Mouse (Mus musculus): ENCODE results near the gene Ank3.
A peak's percentile ranks its signal among the peaks of the same experiment; 100 is the strongest.

The Ank3 gene

GRCm38 (mm10) chr10:69858897-69859605 is 460.5 kb downstream of the Ank3 start:
- DNase-seq: peak; percentile 54 to 60

DNA sequence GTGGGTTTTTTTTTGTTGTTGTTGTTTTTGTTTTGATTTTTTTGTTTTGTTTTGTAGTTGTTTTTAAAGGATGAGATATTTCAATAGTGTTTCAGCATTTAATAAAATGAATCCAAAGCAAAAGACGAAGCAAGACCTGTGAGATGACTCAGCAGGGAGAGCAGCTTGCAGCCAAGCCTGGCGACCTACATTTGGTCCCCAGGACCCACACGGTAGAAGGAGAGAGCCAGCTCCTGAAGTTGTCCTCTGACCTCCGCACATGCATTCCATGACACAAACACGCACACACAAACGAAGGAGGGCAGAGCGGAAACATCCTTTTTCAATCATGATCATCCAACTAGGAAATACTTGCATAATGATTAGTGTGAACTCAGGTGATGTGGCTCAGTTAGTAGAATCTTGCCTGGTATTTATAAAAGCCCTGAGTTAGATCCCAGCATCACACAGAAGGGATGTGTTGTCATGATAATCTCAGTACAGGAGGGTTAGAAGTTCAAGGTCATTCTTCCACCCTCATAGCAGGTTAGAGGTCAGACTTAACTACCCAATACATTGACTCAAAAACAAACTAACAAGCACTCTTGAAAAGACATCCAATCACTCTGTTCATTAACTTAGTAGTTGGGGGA is 461.4 kb downstream of the Ank3 start:
- DNase-seq: peak; percentile 74 to 78

DNA sequence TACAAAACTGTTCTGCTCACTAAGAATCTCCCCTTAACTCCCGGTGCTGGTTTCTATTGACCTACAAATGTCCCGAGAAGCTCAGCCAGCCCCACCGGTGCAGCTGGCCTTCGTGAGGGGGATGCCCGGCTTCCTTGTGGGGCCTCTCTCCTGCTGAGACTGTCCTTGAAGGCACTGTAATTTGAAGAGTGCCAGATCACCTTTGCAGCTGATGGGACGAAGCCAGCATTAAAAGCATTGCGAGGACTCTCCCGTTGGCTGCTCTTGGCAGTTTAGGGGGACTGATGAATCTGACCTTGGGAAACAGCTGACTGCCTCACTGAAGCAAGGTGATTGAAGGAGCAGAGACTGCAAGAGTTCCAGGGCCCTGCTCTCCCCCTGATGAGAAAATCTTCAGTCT is 464.3 kb downstream of the Ank3 start:
- no peak for DNase-seq

GRCm38 (mm10) chr10:69870348-69870747 is 471.8 kb downstream of the Ank3 start:
- DNase-seq: peak; percentile 85 to 92

GRCm38 (mm10) chr10:69870947-69871346 is 472.4 kb downstream of the Ank3 start:
- DNase-seq: peak; percentile 70 to 73

DNA sequence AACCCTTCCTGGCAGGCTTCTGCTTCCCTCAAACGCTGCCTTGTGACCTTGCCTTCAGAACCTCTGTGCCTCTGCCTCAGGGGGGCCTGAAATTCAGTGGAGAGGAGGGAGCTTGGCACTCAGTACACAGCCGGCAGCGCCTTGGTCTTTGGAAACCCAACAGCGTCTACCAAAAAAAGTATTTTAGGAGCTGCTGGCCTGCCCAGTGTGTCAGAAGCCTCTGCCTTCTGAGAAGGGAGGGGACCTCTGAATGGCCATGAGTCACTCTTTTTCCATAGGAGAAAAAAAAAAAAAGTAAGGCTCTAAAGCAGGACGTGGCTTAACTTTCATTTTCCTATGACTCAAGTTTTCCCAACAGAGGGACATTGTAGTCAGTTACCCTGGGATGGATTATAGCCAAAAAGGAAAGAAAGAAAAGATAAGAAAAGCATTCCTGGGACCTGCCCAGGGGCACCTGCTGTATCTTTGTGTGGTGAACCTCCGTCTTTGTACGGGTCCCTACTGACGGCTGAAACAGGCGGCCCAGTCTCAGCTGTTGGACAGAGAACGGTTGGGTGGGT is 473.7 kb downstream of the Ank3 start:
- peak in 1 of 2 experiments; percentile 50 for DNase-seq

DNA sequence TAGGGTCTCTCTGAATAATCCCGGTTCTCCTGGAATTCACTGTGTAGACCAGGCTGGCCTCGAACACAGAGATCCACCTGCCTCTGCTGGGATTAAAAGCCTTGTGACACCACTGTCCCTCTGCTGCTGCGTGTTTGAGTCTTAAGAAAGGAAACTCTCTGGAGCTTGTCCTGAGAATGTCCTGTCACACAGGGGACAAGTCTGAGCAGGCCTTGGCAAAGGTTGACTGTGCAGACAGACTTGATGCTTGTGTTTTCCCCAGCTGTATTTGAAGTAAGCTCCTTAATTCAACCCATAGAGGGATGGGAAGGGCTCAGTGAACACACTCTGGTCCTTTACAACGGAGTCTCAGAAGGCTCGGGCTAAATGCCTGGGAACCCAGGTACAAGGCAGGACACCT is 474.3 kb downstream of the Ank3 start:
- no peak for DNase-seq

DNA sequence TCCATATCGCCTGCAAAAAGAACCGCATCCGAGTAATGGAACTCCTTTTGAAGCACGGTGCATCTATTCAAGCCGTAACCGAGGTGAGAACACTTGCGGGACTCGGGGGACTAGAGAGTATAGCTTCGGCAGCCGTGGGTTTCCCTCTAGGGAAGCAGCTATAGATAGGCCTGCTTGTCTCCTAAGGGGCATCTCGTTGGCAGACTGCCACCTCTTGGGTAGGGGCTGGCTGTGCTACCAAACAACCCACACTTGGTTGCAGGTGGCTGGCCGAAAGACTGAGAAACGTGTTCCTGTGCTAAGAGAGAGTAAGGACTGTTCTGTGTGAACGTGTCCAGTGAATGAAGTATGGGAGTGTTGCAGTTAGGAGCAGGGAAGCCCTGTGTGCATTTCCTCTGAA is 476.2 kb downstream of the Ank3 start:
- peak in 1 of 2 experiments; percentile 41 for DNase-seq

- DNase-seq: no peak
Measured at GRCm38 (mm10) chr10:69883935-69884680, 485.5 kb downstream of the Ank3 start.

DNA sequence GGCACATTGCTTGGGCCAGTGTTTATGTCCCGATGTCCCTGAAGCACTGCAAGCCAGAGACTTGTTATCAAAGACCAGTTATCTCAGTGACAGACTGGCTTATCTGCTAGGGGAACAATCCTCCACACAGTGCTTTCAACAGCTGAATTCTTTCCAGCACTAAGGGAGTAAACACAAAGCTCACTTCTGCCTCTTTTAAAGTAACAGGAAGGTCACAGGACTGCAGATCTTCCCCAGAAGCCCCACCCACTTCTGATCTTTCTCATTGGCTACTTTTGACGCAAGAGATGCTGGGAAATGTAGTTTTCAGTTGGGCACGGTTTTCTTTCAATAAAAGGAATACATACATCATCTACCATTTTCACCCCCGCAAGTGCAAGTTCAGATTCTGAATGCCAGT is 489.8 kb downstream of the Ank3 start:
- DNase-seq: no peak

DNA sequence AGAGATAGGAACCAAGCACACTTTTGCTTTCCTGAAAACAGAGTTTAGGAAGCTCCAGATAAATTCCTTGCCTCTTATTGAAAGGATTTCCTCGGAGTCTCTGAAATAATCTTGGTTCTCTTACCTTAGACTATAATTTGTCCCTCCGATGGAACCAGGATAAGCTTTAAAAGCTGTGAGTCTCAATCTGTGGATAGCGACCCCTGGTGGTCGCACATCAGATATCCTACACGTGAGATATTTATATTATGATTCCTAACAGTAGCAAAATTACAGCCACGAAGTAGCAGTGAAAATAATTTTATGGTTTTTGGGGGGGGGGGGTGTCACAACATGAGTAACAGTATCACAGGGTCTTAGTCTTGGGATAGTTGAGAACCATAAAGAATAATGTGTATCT is 491.2 kb downstream of the Ank3 start:
- DNase-seq: peak in 1 of 2 experiments; percentile 73

GRCm38 (mm10) chr10:69890389-69890985 is 491.9 kb downstream of the Ank3 start:
- DNase-seq: no peak

DNA sequence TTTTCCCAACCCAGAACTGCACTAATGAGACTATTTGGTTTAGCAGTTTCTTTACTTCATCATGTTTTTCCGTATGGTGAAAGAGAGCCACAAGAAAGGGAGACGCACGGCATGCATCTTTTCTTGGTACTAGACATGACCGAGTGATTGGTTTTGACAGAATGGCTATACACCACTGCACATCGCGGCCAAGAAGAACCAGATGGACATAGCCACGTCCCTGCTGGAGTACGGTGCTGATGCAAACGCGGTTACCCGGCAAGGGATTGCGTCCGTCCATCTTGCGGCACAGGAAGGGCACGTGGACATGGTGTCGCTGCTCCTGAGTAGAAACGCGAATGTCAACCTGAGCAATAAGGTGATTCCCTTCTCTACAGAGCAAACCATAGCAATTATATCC is 493.6 kb downstream of the Ank3 start:
- DNase-seq: peak; percentile 42 to 61

GRCm38 (mm10) chr10:69895606-69896005 is 497.0 kb downstream of the Ank3 start:
- no peak for DNase-seq

DNA sequence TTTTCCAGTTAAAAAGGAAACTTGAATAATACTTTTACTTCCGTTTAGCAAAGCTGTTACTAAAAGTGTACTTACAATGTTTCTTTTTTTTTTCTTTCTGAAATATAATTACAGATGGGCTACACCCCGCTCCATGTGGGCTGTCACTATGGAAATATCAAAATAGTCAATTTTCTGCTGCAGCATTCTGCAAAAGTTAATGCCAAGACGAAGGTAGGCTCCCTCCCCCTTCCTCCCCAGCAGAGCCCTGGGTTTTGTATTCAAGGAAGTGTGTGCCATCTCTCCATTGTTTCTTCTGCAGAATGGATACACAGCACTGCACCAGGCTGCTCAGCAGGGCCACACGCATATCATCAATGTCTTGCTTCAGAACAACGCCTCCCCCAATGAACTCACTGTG is 499.4 kb downstream of the Ank3 start:
- DNase-seq: no peak

- DNase-seq: no peak
Measured at GRCm38 (mm10) chr10:69898821-69899220, 500.2 kb downstream of the Ank3 start.

- no peak for DNase-seq
Measured at GRCm38 (mm10) chr10:69899788-69900187, 501.2 kb downstream of the Ank3 start.

GRCm38 (mm10) chr10:69902024-69902423 is 503.5 kb downstream of the Ank3 start:
- DNase-seq: no peak

DNA sequence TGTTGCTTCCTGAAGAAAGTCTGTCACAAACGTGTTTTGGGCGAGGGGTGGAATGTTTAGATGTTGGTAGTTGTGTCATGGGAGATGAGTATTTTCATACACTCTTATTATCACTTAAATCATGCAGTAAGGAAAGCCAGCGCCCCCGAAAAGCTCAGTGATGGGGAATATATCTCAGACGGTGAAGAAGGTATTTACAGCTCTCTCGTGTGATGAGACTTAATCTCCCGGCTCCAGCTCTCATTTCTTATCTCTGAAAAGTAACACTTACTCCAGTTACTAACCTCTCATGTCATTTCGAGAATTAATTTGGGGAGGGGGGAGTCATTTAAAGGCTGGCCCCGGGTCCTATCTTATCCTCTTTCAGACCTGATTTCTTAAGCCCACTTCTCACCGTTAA is 505.7 kb downstream of the Ank3 start:
- DNase-seq: no peak

- no peak for DNase-seq
Measured at GRCm38 (mm10) chr10:69907795-69908764, 509.5 kb downstream of the Ank3 start.

- no peak for DNase-seq
Measured at GRCm38 (mm10) chr10:69909856-69910255, 511.3 kb downstream of the Ank3 start.

DNA sequence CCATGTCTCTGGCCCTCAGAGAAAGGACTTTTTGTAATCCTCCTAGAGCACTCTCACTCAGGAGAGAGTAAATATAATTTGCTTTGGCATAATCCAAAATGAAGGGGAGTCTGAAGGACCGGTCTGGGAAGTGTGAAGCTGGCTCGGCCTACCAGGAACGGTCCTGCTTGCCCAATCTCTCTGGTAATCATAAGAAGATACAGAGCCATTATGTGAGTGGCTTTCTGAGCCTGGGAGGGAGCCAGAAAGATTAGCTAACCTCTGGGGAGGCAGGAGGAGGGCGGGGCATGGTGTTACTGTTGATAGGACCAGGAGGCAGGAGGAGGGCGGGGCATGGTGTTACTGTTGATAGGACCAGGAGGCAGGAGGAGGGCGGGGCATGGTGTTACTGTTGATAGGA is 511.7 kb downstream of the Ank3 start:
- DNase-seq: peak in 1 of 2 experiments; percentile 40
